In the genomic region with DNA sequence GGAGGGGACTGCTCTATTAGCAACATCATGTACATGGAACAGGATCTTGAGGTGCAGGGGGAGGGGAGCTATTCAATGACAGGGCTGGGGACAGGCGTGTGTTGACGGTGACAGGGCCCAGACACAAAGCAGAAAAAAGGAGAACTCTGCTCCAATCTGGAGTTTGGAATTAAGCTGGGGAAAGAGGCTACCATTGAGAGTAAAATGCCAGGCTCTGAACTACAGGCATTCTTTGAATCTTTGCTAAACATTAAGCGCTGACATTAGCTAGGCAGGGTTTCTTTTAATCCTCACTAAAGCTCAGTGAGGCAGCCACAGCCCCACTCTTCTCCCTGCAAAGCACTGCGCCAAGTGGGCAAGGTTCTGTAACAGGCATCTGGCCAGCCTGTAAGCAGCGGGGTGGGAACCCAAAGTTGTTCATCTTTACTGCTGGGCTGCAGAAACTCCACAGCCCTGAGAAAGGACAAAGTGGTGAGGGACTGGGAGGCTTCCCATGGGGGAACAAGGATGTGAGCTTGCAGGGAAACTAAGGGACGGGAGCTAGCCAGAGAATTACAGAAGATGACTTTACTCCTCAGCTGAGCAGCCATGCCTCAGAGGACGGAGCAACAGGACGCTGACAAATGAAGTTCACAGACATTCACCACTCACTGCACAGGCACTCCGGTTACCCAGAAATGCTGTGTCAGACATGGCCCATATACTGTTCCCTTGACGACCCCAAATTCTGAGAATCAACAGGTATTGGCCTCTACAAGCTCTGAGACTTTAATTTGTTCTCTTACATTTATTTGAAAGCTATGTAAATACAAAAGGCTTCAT, we compare ENCODE assay signal across 9 mouse cellular contexts.
DNase-seq lines count a peak whose midpoint lies in the region; ATAC-seq and TF ChIP-seq lines count a peak whose summit lies in the region.
"Had no signal": no experiment of that assay in that cellular context is flagged by ENCODE, and none has a peak within 500 bp of the region (broad histone marks: within the 10 kb centered on the region; RNA-seq: fewer than 3 reads in every experiment).

No protein-coding gene starts in this region.

- peak overlapping the region; percentile 4; the same call in 1 of the 2 replicates for H3K9ac ChIP-seq in hindbrain, embryonic 14.5 days
- H3K9ac ChIP-seq in midbrain, embryonic 13.5 days (replicated peaks) = no peak overlapping the region
- H3K9ac ChIP-seq in lung, postnatal 0 days (replicated peaks; ENCODE audit: low read depth) = no peak overlapping the region

- H3K36me3 ChIP-seq in hindbrain, embryonic 14.5 days (replicated peaks; ENCODE audit: control insufficient read depth, insufficient read depth) = no peaks in the 10 kb centered on the region
- no peaks in the 10 kb centered on the region for H3K36me3 ChIP-seq in midbrain, embryonic 13.5 days
- no peaks in the 10 kb centered on the region for H3K36me3 ChIP-seq in lung, postnatal 0 days (ENCODE audit: insufficient read depth, low read length)

- H3K27ac ChIP-seq in hindbrain, embryonic 14.5 days = peak overlapping the region; percentile 66; the same call in 1 of the 2 replicates
- H3K27ac ChIP-seq in midbrain, embryonic 13.5 days = peak overlapping the region; percentile 45; the same call in 1 of the 2 replicates
- no peak overlapping the region for H3K27ac ChIP-seq in lung, postnatal 0 days (ENCODE audit: low read length)

- 0 out of 2 replicates have a peak overlapping the region, but pooled peaks have one; percentile 0 for H3K4me2 ChIP-seq in hindbrain, embryonic 14.5 days (replicated peaks)
- H3K4me2 ChIP-seq in midbrain, embryonic 13.5 days (replicated peaks) = peak overlapping the region; percentile 16; the same call in 1 of the 2 replicates
- no peak overlapping the region for H3K4me2 ChIP-seq in lung, postnatal 0 days (replicated peaks; ENCODE audit: low read depth, low read length)

- 29% methylated on average over 10 of the region's 10 CpGs for WGBS in hindbrain, embryonic 14.5 days
- WGBS in midbrain, embryonic 13.5 days = 24% methylated on average over 10 of the region's 10 CpGs
- 57% methylated on average over 10 of the region's 10 CpGs for WGBS in lung, postnatal 0 days

- no peak overlapping the region for H3K4me3 ChIP-seq in hindbrain, embryonic 14.5 days (replicated peaks; ENCODE audit: low read length)
- no peak overlapping the region for H3K4me3 ChIP-seq in midbrain, embryonic 13.5 days (replicated peaks)
- no peak overlapping the region for H3K4me3 ChIP-seq in lung, postnatal 0 days (ENCODE audit: low read depth, low read length)
- H3K4me3 ChIP-seq: megakaryocyte, embryonic 14.5 days had no signal

- H3K27me3 ChIP-seq in hindbrain, embryonic 14.5 days (ENCODE audit: control insufficient read depth, insufficient read depth, low read length) = no peaks in the 10 kb centered on the region
- no peaks in the 10 kb centered on the region for H3K27me3 ChIP-seq in midbrain, embryonic 13.5 days
- no peaks in the 10 kb centered on the region for H3K27me3 ChIP-seq in lung, postnatal 0 days (replicated peaks; ENCODE audit: insufficient read depth, low read length)
- H3K27me3 ChIP-seq: megakaryocyte, embryonic 14.5 days had no signal

- no peaks in the 10 kb centered on the region for H3K9me3 ChIP-seq in hindbrain, embryonic 14.5 days (ENCODE audit: control insufficient read depth, low read length)
- H3K9me3 ChIP-seq in midbrain, embryonic 13.5 days = no peaks in the 10 kb centered on the region
- H3K9me3 ChIP-seq in lung, postnatal 0 days (ENCODE audit: low read length) = no peaks in the 10 kb centered on the region
- H3K9me3 ChIP-seq: megakaryocyte, embryonic 14.5 days had no signal

- H3K4me1 ChIP-seq in hindbrain, embryonic 14.5 days (replicated peaks; ENCODE audit: control insufficient read depth, insufficient read depth, low read length) = peaks cover 9% of the 10 kb centered on the region
- peaks cover 22% of the 10 kb centered on the region for H3K4me1 ChIP-seq in midbrain, embryonic 13.5 days (replicated peaks)
- no peaks in the 10 kb centered on the region for H3K4me1 ChIP-seq in lung, postnatal 0 days (ENCODE audit: insufficient read depth, low read depth, low read length)
- H3K4me1 ChIP-seq: megakaryocyte, embryonic 14.5 days had no signal

- DNase-seq in adrenal gland, postnatal 14 days = peak; percentile 15
- DNase-seq in adrenal gland, postnatal 36 days = no peak
- peak; percentile 31 for DNase-seq in right cerebral cortex, postnatal 14 days
- DNase-seq in right cerebral cortex, postnatal 36 days (ENCODE audit: low spot score in 2 of 2) = no peak
- peak; percentile 45 for DNase-seq in hindbrain, embryonic 14.5 days (ENCODE audit: low spot score)
- DNase-seq in lung, postnatal 0 days (ENCODE audit: low spot score) = no peak

- no peak for TF ChIP-seq CTCF in lung, postnatal 0 days (IDR thresholded peaks at IDR 0.05)

- no peak for TF ChIP-seq EP300 in lung, postnatal 0 days (IDR thresholded peaks at IDR 0.05)

- peak; percentile 37; the same call in 1 of the 2 replicates for ATAC-seq in hindbrain, embryonic 14.5 days (ENCODE audit: low FRiP score)
- ATAC-seq in midbrain, embryonic 13.5 days = peak; percentile 75
- ATAC-seq in megakaryocyte-erythroid progenitor cell, adult 5-6 weeks (replicated peaks; ENCODE audit: low FRiP score, low TSS enrichment, poor library complexity, severe bottlenecking) = no peak
- ATAC-seq in lung, postnatal 0 days = no peak

Comparison
In these comparisons a context has a peak if more than half of its experiments do, and no peak if none do; other contexts are left out.
1. DNase-seq: peak in adrenal gland, postnatal 14 days (single experiment), right cerebral cortex, postnatal 14 days (single experiment) and hindbrain, embryonic 14.5 days (single experiment); none in adrenal gland, postnatal 36 days (0 of 2), right cerebral cortex, postnatal 36 days (0 of 2) and lung, postnatal 0 days (single experiment).
2. ATAC-seq: peak in hindbrain, embryonic 14.5 days (single experiment) and midbrain, embryonic 13.5 days (single experiment); none in megakaryocyte-erythroid progenitor cell, adult 5-6 weeks (single experiment) and lung, postnatal 0 days (single experiment).